In the genomic region with DNA sequence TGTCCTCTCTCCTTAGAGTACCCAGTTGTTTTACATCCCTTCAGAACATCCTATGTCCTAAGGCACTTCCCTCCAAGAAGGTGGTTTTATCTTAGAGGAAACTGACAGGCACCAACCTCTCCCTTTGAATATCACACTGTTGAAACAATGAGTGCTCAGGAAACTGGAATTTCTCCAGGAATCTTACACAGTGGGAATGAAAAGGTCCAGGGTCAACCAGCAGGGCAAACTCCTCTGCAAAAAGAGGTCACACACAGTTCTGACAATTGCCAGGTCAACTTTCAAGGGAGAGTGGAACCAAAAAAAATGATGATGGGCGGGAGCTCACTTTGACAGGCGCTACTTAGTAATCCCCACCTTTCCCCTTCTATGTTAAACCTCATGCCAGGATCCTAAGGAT, we compare ENCODE assay signal across 26 mouse cellular contexts. TPM values are rescaled to one million over a fixed set of nuclear protein-coding genes. Genes with fewer than 3 reads are reported as not detected.
DNase-seq lines count a peak whose midpoint lies in the region; ATAC-seq and TF ChIP-seq lines count a peak whose summit lies in the region.
"Had no signal": no experiment of that assay in that cellular context is flagged by ENCODE, and none has a peak within 500 bp of the region (broad histone marks: within the 10 kb centered on the region; RNA-seq: fewer than 3 reads in every experiment).

No protein-coding gene starts in this region.

- H3K36me3 ChIP-seq in kidney, adult 2 months (ENCODE audit: control insufficient read depth, insufficient read depth, low read length) = no peaks in the 10 kb centered on the region
- H3K36me3 ChIP-seq in kidney, embryonic 15.5 days = no peaks in the 10 kb centered on the region
- H3K36me3 ChIP-seq: embryonic facial prominence, embryonic 15.5 days; forebrain, embryonic 10.5 days; G1E; heart, embryonic 10.5 days; heart, embryonic 15.5 days; hindbrain, embryonic 12.5 days had no signal

- no peaks in the 10 kb centered on the region for H3K27me3 ChIP-seq in kidney, adult 2 months (replicated peaks; ENCODE audit: control insufficient read depth, insufficient read depth, low read length)
- H3K27me3 ChIP-seq in kidney, embryonic 15.5 days = no peaks in the 10 kb centered on the region
- H3K27me3 ChIP-seq: embryonic facial prominence, embryonic 15.5 days; heart, embryonic 15.5 days; hindbrain, embryonic 12.5 days had no signal

- no peak for TF ChIP-seq POLR2A in kidney, adult 2 months (IDR thresholded peaks at IDR 0.05; ENCODE audit: low read depth, low read length)

- no peak overlapping the region for H3K27ac ChIP-seq in kidney, adult 2 months (ENCODE audit: insufficient read depth, low read depth, low read length)
- no peak overlapping the region for H3K27ac ChIP-seq in kidney, embryonic 15.5 days
- H3K27ac ChIP-seq: embryonic facial prominence, embryonic 15.5 days; forebrain, embryonic 10.5 days; gastrocnemius, adult 2 months; heart, embryonic 10.5 days; heart, embryonic 15.5 days; hindbrain, embryonic 12.5 days had no signal

- H3K9ac ChIP-seq in kidney, embryonic 15.5 days = no peak overlapping the region
- H3K9ac ChIP-seq: embryonic facial prominence, embryonic 15.5 days; heart, embryonic 15.5 days; hindbrain, embryonic 12.5 days had no signal

- TF ChIP-seq CTCF in kidney, adult 2 months (conservative IDR thresholded peaks at IDR 0.05; ENCODE audit: insufficient read depth, insufficient read length, low read depth, low read length) = no peak

- no peak overlapping the region for H3K4me2 ChIP-seq in kidney, embryonic 15.5 days
- H3K4me2 ChIP-seq: embryonic facial prominence, embryonic 15.5 days; heart, embryonic 15.5 days; hindbrain, embryonic 12.5 days had no signal

- peak; percentile 77 for DNase-seq in heart, adult 11 months
- no peak for DNase-seq in heart, postnatal 25 days (ENCODE audit: low spot score)
- peak; percentile 76 for DNase-seq in kidney, adult 2 months
- peak; percentile 22 for DNase-seq in kidney, postnatal 14 days
- no peak for DNase-seq in kidney, adult 18-20 months
- no peak for DNase-seq in urinary bladder, adult 18-20 months (ENCODE audit: low spot score in 2 of 2)
- DNase-seq: adrenal gland, postnatal 10 days; B cell, adult 2 months; cerebellum, adult 11 months; cerebellum, adult 8-10 months; cerebellum, postnatal 14 days; embryo, embryonic 11 days; gastrocnemius, adult 2 months; gastrocnemius, postnatal 25 days; heart, postnatal 4 days had no signal

- H3K9me3 ChIP-seq in kidney, embryonic 15.5 days (replicated peaks) = no peaks in the 10 kb centered on the region
- H3K9me3 ChIP-seq: embryonic facial prominence, embryonic 15.5 days; forebrain, embryonic 10.5 days; G1E; heart, embryonic 10.5 days; heart, embryonic 15.5 days; hindbrain, embryonic 12.5 days had no signal

- H3K4me1 ChIP-seq in kidney, adult 2 months (ENCODE audit: control insufficient read depth, insufficient read depth, low read length) = peaks cover 4% of the 10 kb centered on the region; the same call in 1 of the 2 replicates
- no peaks in the 10 kb centered on the region for H3K4me1 ChIP-seq in kidney, embryonic 15.5 days
- H3K4me1 ChIP-seq: embryonic facial prominence, embryonic 15.5 days; forebrain, embryonic 10.5 days; heart, embryonic 10.5 days; heart, embryonic 15.5 days; hindbrain, embryonic 12.5 days had no signal

- ATAC-seq in kidney, embryonic 15.5 days (replicated peaks; ENCODE audit: low FRiP score) = no peak
- ATAC-seq: CD4-positive, CD25-positive, alpha-beta regulatory T cell, adult 4 months; forebrain, embryonic 14.5 days; hindbrain, embryonic 16.5 days had no signal

- WGBS in kidney, adult 2 months = 51% methylated on average over 2 of the region's 2 CpGs
- 72% methylated on average over 2 of the region's 2 CpGs for WGBS in kidney, embryonic 15.5 days

- H3K4me3 ChIP-seq in kidney, adult 2 months (ENCODE audit: insufficient read depth, low read depth, low read length) = no peak overlapping the region
- H3K4me3 ChIP-seq in kidney, embryonic 15.5 days (replicated peaks) = no peak overlapping the region
- H3K4me3 ChIP-seq: embryonic facial prominence, embryonic 15.5 days; erythroblast, embryonic 14.5 days; forebrain, embryonic 10.5 days; gastrocnemius, adult 2 months; heart, embryonic 10.5 days; heart, embryonic 15.5 days; hindbrain, embryonic 12.5 days had no signal

- intact Hi-C loops in heart, postnatal 25 days (cut with DNase I) = no loop called here

RNA-seq across cellular contexts. Expression of gene Far1, which starts 43.0 kb away (rescaled TPM):
- 10 to 100 TPM; 23.6 to 25.2 TPM for total RNA-seq in heart, postnatal 25 days (2021)
- 23.1 and 28.6 TPM in 2 replicates for polyA plus RNA-seq in kidney, adult 2 months (2012; rRNA removed)
- polyA plus RNA-seq in kidney, embryonic 15.5 days (2015; fragmentation: Nextera tagmentation; extraction: Ambion mirVana) = 88.7 and 96.9 TPM in 2 replicates

Comparison
In these comparisons a context has a peak if more than half of its experiments do, and no peak if none do; other contexts are left out.
1. DNase-seq: peak in heart, adult 11 months (single experiment), kidney, adult 2 months (single experiment) and kidney, postnatal 14 days (single experiment); none in heart, postnatal 25 days (single experiment), kidney, adult 18-20 months (single experiment) and urinary bladder, adult 18-20 months (0 of 2).